Mouse (Mus musculus) cerebellum, adult 2 months (tissue): ENCODE data around the gene Mypop.

ENCODE experiments used
- CTCF ChIP-seq: fragments of 200-500 bp; IDR thresholded peaks from 2 replicates; pipeline ENCODE4 v1.5.1; 2011; ENCODE audit warnings: low read depth, mild to moderate bottlenecking, control low read depth, low read length, moderate library complexity, borderline replicate concordance; ENCODE audit not compliant: insufficient read depth
- POLR2A ChIP-seq: fragments of 200-500 bp; IDR thresholded peaks from 2 replicates; pipeline ENCODE4 v1.6.1; 2011; ENCODE audit warnings: low read length, control low read depth, borderline replicate concordance; ENCODE audit not compliant: insufficient read depth

DNA sequence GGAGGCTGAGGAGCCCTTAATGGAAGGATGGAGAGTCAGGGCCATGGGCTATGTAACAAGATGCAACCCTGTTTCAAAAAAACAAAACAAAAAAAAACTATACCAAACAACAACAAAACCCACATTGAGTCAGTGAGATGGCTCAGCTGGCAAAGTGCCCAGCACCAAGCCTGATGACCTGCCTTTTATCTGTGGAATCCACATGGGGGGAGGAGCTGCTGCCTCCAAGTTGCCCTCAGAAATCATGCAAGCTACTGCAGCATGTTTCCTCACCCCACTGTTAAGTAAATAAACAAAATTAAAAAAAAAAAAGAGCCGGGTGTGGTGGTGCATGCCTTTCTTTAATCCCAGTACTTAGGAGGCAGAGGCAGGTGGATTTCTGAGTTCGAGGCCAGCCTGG, 4.5 kb upstream of the Mypop start:
- TF ChIP-seq CTCF (no peak), POLR2A (no peak)
